Mouse (Mus musculus) embryonic fibroblast, embryonic 13.5 days (primary cell): ENCODE data around the gene Arfip2. TPM values are rescaled to one million over a fixed set of nuclear protein-coding genes. Genes with fewer than 3 reads are reported as not detected.
A peak's percentile ranks its signal among the peaks of the same experiment; 100 is the strongest.

Experiments used
- H3K27ac ChIP-seq: 2 replicates; pipeline ENCODE4 v1.5.1; 2012; ENCODE audit warnings: low read length, control low read depth, inconsistent platforms; ENCODE audit not compliant: insufficient read depth
- H3K4me1 ChIP-seq: 2 replicates; pipeline ENCODE4 v1.6.1; 2011; ENCODE audit warnings: low read length; ENCODE audit not compliant: control insufficient read depth, insufficient read depth
- H3K4me3 ChIP-seq: 2 replicates; pipeline ENCODE4 v1.5.1; 2011; ENCODE audit warnings: mild to moderate bottlenecking, control low read depth, low read length; ENCODE audit not compliant: insufficient read depth
- CTCF ChIP-seq: IDR thresholded peaks from 2 replicates; pipeline ENCODE4 v1.5.1; 2011; ENCODE audit warnings: mild to moderate bottlenecking, control low read depth, low read length, moderate library complexity, borderline replicate concordance; ENCODE audit not compliant: insufficient read depth
- POLR2A ChIP-seq: IDR thresholded peaks from 2 replicates; pipeline ENCODE4 v1.6.1; 2011; ENCODE audit warnings: low read depth, mild to moderate bottlenecking, control low read depth, low read length, moderate library complexity
- polyA plus RNA-seq: library from polyadenylated mRNA; stranded (reverse); fragments of >200 nt; gene quantifications from 2 replicates; pipeline ENCODE4 v1.2.4, GENCODE M21; 2011; ENCODE audit warnings: low read depth; ENCODE audit not compliant: missing spikeins, insufficient read length

Gene Arfip2
- 43.6 and 48.8 TPM in 2 replicates for polyA plus RNA-seq

DNA sequence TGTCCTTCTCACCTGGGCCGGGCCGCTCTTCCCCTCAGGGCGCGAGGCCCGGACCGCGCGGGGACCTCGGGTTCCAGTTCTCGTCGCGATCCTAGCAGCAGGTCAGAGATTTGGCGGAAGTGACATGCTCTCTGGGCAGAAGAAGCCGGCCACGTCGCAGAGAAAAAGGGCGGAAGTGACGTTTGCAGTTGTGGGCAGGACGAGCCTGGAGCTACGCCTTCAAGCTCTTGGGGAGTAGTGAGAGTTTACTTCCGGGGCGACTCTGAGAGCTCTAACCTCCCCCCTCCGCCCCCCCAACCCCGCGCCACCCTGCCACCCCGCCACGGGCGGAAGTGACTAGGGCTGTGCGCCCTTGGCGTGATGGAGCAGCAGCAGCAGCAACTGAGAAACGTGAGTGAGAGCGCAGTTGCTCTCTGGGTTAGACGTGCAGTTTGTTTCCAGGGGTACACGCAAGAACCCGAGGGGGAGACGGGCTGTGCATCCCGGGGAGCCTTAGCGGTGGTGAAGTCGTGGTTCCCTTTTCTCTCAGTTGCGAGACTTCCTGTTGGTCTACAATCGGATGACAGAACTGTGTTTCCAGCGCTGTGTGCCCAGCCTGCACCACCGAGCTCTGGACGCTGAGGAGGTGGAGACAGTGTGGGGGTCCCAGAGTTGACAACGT lies at the start of gene Arfip2, which contains the start of gene Gm45799:
Gene Arfip2 (minus strand): TSS at position 184 of the 661 bp plus-strand sequence.
Gene Gm45799 (plus strand): TSS at position 320 of the 661 bp plus-strand sequence.
- peak; percentile 93 for TF ChIP-seq POLR2A
- TF ChIP-seq CTCF = no peak
- Histone ChIP-seq H3K4me1 (0 out of 2 replicates have a peak, but pooled peaks cover 6% of the 10 kb centered on the region), H3K4me3 (peak within 1 kb of the TSS; percentile 83), H3K27ac (peak within 1 kb of the TSS; percentile 59)

- Histone ChIP-seq H3K27ac (no peak overlapping the region), H3K4me1 (no peaks in the 10 kb centered on the region), H3K4me3 (no peak overlapping the region)
- TF ChIP-seq POLR2A (no peak), CTCF (no peak)
Observed at GRCm38 (mm10) chr7:105685541-105686197, 45.5 kb upstream of the Arfip2 start.

GRCm38 (mm10) chr7:105650639-105651435 lies 10.6 kb upstream of the Arfip2 start, which contains the start of gene Dnhd1:
Gene Dnhd1 (plus strand): TSS chr7:105650827.
- TF ChIP-seq POLR2A = peak; percentile 53; the same call in 1 of the 2 replicates
- peak; percentile 33; the same call in 1 of the 2 replicates for TF ChIP-seq CTCF
- H3K4me3 ChIP-seq = peak within 1 kb of the TSS; percentile 26
- 0 out of 2 replicates have a peak within 1 kb of the TSS, but pooled peaks have one; percentile 21 for H3K27ac ChIP-seq
- H3K4me1 ChIP-seq = no peaks in the 10 kb centered on the region

GRCm38 (mm10) chr7:105641936-105642335 lies 1.7 kb upstream of the Arfip2 start:
- peak overlapping the region; percentile 59; the same call in 1 of the 2 replicates for H3K27ac ChIP-seq
- H3K4me1 ChIP-seq = 0 out of 2 replicates have a peak, but pooled peaks cover 6% of the 10 kb centered on the region
- TF ChIP-seq CTCF (no peak), POLR2A (no peak)
- H3K4me3 ChIP-seq = peak overlapping the region; percentile 22; the same call in 1 of the 2 replicates

DNA sequence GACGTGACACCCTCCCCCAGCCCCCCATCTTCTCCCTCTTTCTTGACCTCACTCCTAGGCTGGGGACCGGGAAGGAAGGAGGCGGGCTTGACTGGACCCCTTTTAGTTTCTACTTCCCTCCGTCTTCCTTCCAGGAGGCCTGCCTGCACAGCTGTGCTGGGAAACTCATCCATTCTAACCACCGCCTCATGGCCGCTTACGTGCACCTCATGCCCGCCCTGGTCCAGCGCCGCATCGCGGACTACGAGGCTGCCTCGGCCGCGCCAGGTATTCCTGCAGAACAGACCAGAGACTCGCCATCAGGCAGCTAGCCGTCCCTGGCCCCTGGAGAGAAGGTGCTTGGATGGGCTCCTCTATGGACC lies 659 bp upstream of the Arfip2 start:
- peak overlapping the region; percentile 59 for H3K27ac ChIP-seq
- TF ChIP-seq CTCF (no peak), POLR2A (no peak)
- H3K4me1 ChIP-seq = 0 out of 2 replicates have a peak, but pooled peaks cover 6% of the 10 kb centered on the region

GRCm38 (mm10) chr7:105639756-105640155 lies 460 bp downstream of the Arfip2 start, which contains the start of gene Timm10b:
Gene Timm10b (plus strand): TSS chr7:105640056.
- Histone ChIP-seq H3K27ac (peak within 1 kb of the TSS; percentile 59), H3K4me1 (0 out of 2 replicates have a peak, but pooled peaks cover 6% of the 10 kb centered on the region), H3K4me3 (peak within 1 kb of the TSS; percentile 83)
- no peak for TF ChIP-seq CTCF
- no peak for TF ChIP-seq POLR2A

More for the DNA sequence above, 659 bp upstream of the Arfip2 start:
- peak overlapping the region; percentile 80 for H3K4me3 ChIP-seq

- Histone ChIP-seq H3K4me1 (0 out of 2 replicates have a peak, but pooled peaks cover 6% of the 10 kb centered on the region), H3K4me3 (peak overlapping the region; percentile 83), H3K27ac (no peak overlapping the region)
- no peak for TF ChIP-seq POLR2A
- no peak for TF ChIP-seq CTCF
Observed at GRCm38 (mm10) chr7:105639304-105639703, 912 bp downstream of the Arfip2 start.

DNA sequence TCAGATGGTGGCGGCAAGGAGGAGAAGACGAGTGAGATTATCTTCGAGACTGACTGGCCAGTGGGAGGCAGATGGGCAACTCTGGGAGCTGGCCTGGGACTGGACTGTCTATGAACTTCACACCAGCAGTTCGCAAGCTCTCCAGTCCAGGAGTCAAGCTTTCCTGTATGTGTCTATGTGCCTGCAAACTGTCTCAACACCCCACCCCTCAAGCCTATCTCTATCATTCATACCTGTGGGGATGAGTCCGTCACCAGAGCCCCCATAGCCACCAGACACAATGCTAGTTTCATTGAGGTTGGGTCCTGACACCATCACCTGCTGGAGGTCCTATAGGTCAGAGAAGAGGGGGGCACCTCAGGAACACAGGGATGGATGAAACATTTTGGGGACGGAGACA lies 1.4 kb downstream of the Arfip2 start:
- TF ChIP-seq POLR2A = no peak
- TF ChIP-seq CTCF = no peak
- H3K4me3 ChIP-seq = no peak overlapping the region
- H3K4me1 ChIP-seq = 0 out of 2 replicates have a peak, but pooled peaks cover 7% of the 10 kb centered on the region
- H3K27ac ChIP-seq = no peak overlapping the region

DNA sequence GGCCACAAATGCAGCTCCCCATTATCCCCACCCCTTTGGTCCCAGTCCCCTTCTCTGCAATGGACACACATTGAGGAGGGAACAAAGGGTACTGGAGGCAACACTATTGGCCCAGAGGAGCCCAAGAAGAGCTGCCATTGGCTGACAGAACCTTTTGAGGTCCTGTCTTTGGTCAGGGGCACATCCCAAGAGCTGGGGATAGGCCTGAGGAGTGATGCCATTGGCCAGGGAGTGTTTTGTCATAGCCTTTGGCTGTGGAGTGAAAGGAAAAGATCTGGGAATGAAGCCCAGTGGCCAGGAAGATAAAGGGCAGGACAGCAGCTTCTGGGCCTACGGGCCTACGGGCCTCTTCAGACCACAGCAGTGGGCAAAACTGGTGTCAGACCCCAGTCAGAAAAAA lies 4.5 kb downstream of the Arfip2 start:
- Histone ChIP-seq H3K4me3 (no peak overlapping the region), H3K4me1 (0 out of 2 replicates have a peak, but pooled peaks cover 3% of the 10 kb centered on the region), H3K27ac (no peak overlapping the region)
- TF ChIP-seq CTCF = no peak
- TF ChIP-seq POLR2A = no peak
